Mouse (Mus musculus): ENCODE data around the gene 9530068E07Rik. TPM values are rescaled to one million over a fixed set of nuclear protein-coding genes. Genes with fewer than 3 reads are reported as not detected.

The 9530068E07Rik gene
- polyA plus RNA-seq, 1 experiment from 2014 or later = 89.2 TPM

DNA sequence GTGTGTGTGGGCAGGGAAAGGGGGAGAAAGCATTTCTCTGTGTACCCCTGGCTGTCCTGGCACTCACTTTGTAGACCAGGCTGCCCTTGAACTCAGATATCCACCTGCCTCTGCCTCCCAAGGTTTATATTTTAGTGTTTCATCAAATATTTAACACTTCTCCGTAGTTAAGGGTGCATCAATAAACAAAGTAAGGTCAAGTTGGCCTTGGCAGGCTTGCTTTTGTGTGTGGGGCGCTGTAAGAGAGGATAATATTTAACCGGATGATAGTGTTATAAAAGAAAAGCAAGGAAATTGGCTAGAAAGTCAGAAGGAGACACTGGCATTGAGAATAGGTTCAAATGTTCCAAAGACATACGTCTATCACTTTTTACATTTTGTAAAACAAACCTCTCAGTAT is 1.7 kb upstream of the 9530068E07Rik start:
- Histone ChIP-seq H3K4me2 (replicated peaks; ENCODE audit: low read depth) (no peak overlapping the region), H3K36me3 (ENCODE audit: control insufficient read depth, insufficient read depth) (peaks cover 12% of the 10 kb centered on the region), H3K9ac (ENCODE audit: low read depth, low read length) (no peak overlapping the region), H3K27me3 (replicated peaks; ENCODE audit: control insufficient read depth, insufficient read depth, low read length) (no peaks in the 10 kb centered on the region), H3K4me1 (replicated peaks; ENCODE audit: control insufficient read depth, insufficient read depth, low read length) (no peaks in the 10 kb centered on the region), H3K9me3 (ENCODE audit: control insufficient read depth) (no peaks in the 10 kb centered on the region), H3K27ac (ENCODE audit: low read depth, low read length) (no peak overlapping the region), H3K4me3 (ENCODE audit: low read depth, low read length) (no peak overlapping the region)
- WGBS = 46% methylated on average over 4 of the region's 4 CpGs
- no peak for ATAC-seq
- TF ChIP-seq CTCF (IDR thresholded peaks at IDR 0.05; ENCODE audit: low read depth) = no peak

DNA sequence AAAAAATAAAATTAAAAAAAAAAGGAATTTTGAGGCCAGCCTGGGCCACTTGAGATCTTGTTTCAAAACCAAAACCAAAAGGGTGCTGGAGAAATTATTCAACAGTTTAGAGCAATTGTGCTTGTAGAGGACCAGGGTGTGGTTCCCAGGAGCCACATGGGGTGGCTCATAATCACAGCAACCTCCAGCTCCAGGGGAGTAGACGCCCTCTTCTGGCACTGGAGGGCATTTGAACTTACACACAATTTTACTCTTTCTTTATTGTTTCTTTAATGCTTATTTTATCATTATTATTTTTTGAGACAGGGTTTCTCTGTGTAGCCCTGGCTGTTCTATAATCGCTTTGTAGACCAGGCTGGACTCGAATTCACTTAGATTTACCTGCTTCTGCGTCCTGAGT is 885 bp upstream of the 9530068E07Rik start:
- TF ChIP-seq CTCF (IDR thresholded peaks at IDR 0.05; ENCODE audit: low read depth) = peak; percentile 48
- Histone ChIP-seq H3K4me1 (replicated peaks; ENCODE audit: control insufficient read depth, insufficient read depth, low read length) (no peaks in the 10 kb centered on the region), H3K9me3 (ENCODE audit: control insufficient read depth) (no peaks in the 10 kb centered on the region), H3K27ac (ENCODE audit: low read depth, low read length) (no peak overlapping the region), H3K4me2 (replicated peaks; ENCODE audit: low read depth) (no peak overlapping the region), H3K9ac (ENCODE audit: low read depth, low read length) (no peak overlapping the region), H3K36me3 (ENCODE audit: control insufficient read depth, insufficient read depth) (0 out of 2 replicates have a peak, but pooled peaks cover 4% of the 10 kb centered on the region), H3K27me3 (replicated peaks; ENCODE audit: control insufficient read depth, insufficient read depth, low read length) (no peaks in the 10 kb centered on the region), H3K4me3 (ENCODE audit: low read depth, low read length) (no peak overlapping the region)
- ATAC-seq = no peak
- 38% methylated on average over 4 of the region's 4 CpGs for WGBS

DNA sequence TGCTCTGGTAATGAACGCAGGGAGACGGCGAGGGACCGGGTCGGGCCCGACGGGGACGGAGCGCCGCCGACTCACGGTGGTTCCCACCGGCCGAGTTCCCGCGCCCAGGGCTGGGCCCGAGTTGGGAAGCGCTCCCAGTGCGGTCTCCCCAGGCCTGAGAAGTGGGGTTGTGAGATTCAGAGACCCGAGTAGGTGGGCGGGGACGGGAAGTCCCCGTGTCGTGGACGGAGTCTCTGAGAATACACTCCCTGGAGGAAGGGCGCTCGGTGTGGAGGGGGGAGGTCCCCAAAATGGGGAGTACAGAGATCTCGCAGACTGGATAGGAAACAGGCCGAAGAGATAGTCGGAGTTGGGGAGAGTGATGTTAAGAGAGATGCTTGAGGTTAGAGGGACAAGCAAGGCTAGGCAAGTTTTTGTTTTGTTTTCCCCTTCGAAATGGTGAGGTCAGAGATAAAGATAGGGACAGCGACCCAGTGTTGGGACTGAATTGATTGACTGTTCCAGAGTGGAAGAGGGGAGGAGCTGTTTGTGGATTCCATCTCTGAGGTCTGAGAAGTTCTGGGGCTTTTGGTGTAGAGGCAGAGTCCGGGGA is 465 bp downstream of the 9530068E07Rik start:
- Histone ChIP-seq H3K4me1 (replicated peaks; ENCODE audit: control insufficient read depth, insufficient read depth, low read length) (no peaks in the 10 kb centered on the region), H3K9me3 (ENCODE audit: control insufficient read depth) (no peaks in the 10 kb centered on the region), H3K4me3 (ENCODE audit: low read depth, low read length) (peak overlapping the region; percentile 96), H3K4me2 (replicated peaks; ENCODE audit: low read depth) (peak overlapping the region; percentile 84), H3K36me3 (ENCODE audit: control insufficient read depth, insufficient read depth) (0 out of 2 replicates have a peak, but pooled peaks cover 4% of the 10 kb centered on the region), H3K27ac (ENCODE audit: low read depth, low read length) (peak overlapping the region; percentile 91), H3K27me3 (replicated peaks; ENCODE audit: control insufficient read depth, insufficient read depth, low read length) (no peaks in the 10 kb centered on the region), H3K9ac (ENCODE audit: low read depth, low read length) (peak overlapping the region; percentile 96)
- WGBS = 0% methylated on average over 33 of the region's 33 CpGs
- peak; percentile 75 for ATAC-seq
- no peak for TF ChIP-seq CTCF (IDR thresholded peaks at IDR 0.05; ENCODE audit: low read depth)

DNA sequence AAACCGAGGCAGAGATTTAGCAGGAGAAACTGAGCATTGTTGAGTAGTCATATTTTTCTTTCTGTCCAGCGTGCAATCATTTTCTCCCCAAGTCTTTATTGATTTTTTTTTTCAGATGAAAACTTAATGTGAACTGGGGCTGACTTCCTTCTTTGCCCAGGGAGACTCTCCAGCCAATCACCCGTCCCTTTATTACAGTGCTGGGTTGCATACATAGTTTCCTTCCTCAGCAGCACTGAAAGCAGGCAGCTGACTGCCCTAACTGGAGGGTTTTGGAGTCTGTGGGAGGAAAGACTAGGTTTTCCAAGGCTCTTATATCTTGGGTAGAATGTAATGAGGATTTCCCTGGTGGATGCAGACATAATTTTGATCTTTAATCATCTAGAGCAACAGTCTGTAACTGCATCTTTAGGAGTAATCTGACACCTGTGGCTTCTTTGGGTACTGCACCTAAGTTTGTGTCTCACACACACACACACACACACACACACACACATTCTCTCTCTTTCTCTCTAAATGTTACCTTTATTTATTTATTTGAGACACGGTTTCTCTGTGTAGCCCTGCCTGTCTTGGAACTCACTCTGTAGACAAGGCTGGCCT is 1.3 kb downstream of the 9530068E07Rik start:
- 0 out of 2 replicates have a peak overlapping the region, but pooled peaks have one; percentile 91 for H3K27ac ChIP-seq (ENCODE audit: low read depth, low read length)
- WGBS = 76% methylated on average over 4 of the region's 4 CpGs

DNA sequence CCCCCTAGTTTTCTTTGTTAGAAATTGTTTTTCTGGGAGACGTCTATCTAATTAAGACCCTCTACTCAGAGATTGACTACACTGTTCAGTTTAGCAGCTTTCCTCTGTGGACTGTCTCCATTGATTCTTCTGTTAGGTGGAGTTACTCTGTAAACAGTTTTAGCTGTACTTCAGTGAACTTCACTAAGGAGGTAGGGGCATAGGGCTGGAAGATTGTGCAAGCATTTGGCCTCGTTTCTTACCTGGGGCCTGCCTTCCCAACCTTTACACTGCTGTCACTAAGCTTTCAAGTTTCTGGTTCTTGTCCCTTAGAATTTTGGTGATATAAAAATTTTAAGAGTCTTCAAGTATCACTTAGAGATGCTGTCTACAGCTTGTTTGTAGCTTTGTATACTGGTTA is 5.2 kb downstream of the 9530068E07Rik start:
- no peak for ATAC-seq
- Histone ChIP-seq H3K4me2 (replicated peaks; ENCODE audit: low read depth) (no peak overlapping the region), H3K27me3 (replicated peaks; ENCODE audit: control insufficient read depth, insufficient read depth, low read length) (no peaks in the 10 kb centered on the region), H3K4me1 (replicated peaks; ENCODE audit: control insufficient read depth, insufficient read depth, low read length) (no peaks in the 10 kb centered on the region), H3K9me3 (ENCODE audit: control insufficient read depth) (no peaks in the 10 kb centered on the region), H3K36me3 (ENCODE audit: control insufficient read depth, insufficient read depth) (peaks cover 31% of the 10 kb centered on the region), H3K9ac (ENCODE audit: low read depth, low read length) (no peak overlapping the region), H3K4me3 (ENCODE audit: low read depth, low read length) (no peak overlapping the region), H3K27ac (ENCODE audit: low read depth, low read length) (no peak overlapping the region)
- TF ChIP-seq CTCF (IDR thresholded peaks at IDR 0.05; ENCODE audit: low read depth) = no peak
- 48% methylated on average over 2 of the region's 2 CpGs for WGBS

More for the DNA sequence above, 1.3 kb downstream of the 9530068E07Rik start:
- Histone ChIP-seq H3K4me2 (replicated peaks; ENCODE audit: low read depth) (peak overlapping the region; percentile 84), H3K9ac (ENCODE audit: low read depth, low read length) (no peak overlapping the region), H3K36me3 (ENCODE audit: control insufficient read depth, insufficient read depth) (no peaks in the 10 kb centered on the region), H3K27me3 (replicated peaks; ENCODE audit: control insufficient read depth, insufficient read depth, low read length) (no peaks in the 10 kb centered on the region), H3K9me3 (ENCODE audit: control insufficient read depth) (no peaks in the 10 kb centered on the region), H3K4me3 (ENCODE audit: low read depth, low read length) (peak overlapping the region; percentile 96), H3K4me1 (replicated peaks; ENCODE audit: control insufficient read depth, insufficient read depth, low read length) (no peaks in the 10 kb centered on the region)
- peak; percentile 45; the same call in 1 of the 2 replicates for TF ChIP-seq CTCF (IDR thresholded peaks at IDR 0.05; ENCODE audit: low read depth)
- ATAC-seq = no peak

DNA sequence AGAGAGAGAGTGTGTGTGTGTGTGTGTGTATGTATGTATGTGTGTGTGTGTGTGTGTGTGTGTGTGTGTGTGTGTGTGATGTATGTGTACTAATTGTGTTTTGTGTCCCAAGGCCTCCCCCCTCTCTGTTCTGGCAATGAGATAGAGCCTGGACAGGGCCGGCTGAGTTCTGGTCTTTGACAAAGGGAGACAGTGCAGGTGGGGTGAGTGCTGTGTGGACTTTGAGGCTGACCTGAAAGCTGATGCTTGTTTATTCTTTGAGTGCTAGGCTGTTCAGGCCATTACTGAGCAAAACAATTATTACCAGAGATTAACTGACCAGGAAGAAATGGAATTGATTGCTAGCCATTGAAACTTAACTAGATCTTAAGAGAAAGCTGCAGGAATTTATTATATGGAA is 6.3 kb downstream of the 9530068E07Rik start:
- H3K4me2 ChIP-seq (replicated peaks; ENCODE audit: low read depth) = no peak overlapping the region
- no peak overlapping the region for H3K4me3 ChIP-seq (ENCODE audit: low read depth, low read length)
- H3K9ac ChIP-seq (ENCODE audit: low read depth, low read length) = no peak overlapping the region
- H3K27ac ChIP-seq (ENCODE audit: low read depth, low read length) = no peak overlapping the region
- TF ChIP-seq CTCF (IDR thresholded peaks at IDR 0.05; ENCODE audit: low read depth) = no peak
- no peak for ATAC-seq
- H3K4me1 ChIP-seq (replicated peaks; ENCODE audit: control insufficient read depth, insufficient read depth, low read length) = no peaks in the 10 kb centered on the region
- H3K9me3 ChIP-seq (ENCODE audit: control insufficient read depth) = no peaks in the 10 kb centered on the region
- H3K27me3 ChIP-seq (replicated peaks; ENCODE audit: control insufficient read depth, insufficient read depth, low read length) = no peaks in the 10 kb centered on the region
- H3K36me3 ChIP-seq (ENCODE audit: control insufficient read depth, insufficient read depth) = peaks cover 39% of the 10 kb centered on the region
- 36% methylated on average over 1 of the region's 1 CpGs for whole genome bisulfite sequencing
